Mouse (Mus musculus) cerebellum, adult 8-10 months (tissue): ENCODE results near the gene Crybg3.

ENCODE experiments used
- DNase-seq: peaks from one replicate; pipeline ENCODE4 v3.0.0; 2022

Gene Crybg3

GRCm38 (mm10) chr16:59573961-59574360, 26.8 kb downstream of the Crybg3 start:
- DNase-seq = no peak

DNA sequence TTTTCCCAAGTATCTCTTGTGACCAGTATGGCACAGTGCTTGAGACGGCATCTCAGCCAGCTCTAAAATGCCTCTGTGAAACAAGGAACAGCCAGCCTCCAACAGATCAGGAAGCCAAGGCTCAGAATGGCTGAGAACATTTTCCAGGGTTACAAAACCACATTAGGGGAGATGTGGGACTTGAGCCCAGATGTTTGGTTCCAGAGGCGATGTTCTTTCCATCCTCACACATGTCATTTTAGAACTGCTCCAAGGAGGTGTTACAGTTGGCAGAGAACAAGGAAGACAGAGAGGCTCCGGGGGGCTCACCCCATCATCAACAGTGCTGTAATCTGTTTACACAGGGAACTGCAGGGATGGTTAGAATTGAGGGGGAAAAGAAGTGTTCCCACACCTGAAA, 28.1 kb downstream of the Crybg3 start:
- no peak for DNase-seq

GRCm38 (mm10) chr16:59570807-59571206, 30.0 kb downstream of the Crybg3 start:
- DNase-seq = no peak

DNA sequence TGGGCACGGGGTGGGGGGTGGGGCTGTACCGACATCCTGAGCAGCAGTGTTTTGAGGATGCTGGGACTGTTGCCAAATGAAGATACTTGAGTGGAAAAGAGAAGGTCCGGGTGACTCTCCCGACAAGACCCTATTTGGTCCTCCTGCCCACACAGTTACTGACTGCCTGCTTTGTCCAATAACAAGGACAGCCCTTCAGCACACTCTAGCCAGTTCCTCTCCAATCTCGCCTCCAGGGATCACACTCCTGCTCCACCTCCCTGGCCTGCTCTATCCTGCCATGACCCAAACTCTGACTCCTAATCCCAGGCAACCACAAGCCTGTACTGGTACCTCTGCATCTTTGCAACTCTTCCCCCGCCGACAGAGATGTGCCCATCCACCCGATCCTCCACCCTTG, 30.9 kb downstream of the Crybg3 start:
- DNase-seq = no peak

- DNase-seq = no peak
These were observed 32.9 kb downstream of the Crybg3 start for GRCm38 (mm10) chr16:59567721-59568381.

DNA sequence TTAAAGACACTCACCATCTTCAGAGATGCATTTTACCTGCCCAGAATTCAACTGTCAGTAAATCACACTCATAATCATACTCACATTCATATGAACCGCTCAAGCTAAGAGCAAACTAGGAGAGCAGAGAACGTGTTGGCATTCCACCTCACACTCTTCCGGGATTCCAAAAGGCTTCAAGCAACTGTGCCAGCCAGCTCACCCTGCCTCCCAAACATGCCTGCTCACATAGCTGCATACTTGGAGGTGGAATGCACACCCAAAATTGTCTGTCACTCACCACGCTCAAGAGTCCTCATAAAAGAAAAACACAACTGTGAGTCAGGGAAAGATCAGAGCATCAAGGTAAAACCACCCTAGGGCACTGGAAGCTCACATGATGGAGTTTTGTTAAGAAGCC, 34.3 kb downstream of the Crybg3 start:
- DNase-seq = no peak

- DNase-seq = no peak
These were observed 35.1 kb downstream of the Crybg3 start for GRCm38 (mm10) chr16:59565631-59566030.

DNA sequence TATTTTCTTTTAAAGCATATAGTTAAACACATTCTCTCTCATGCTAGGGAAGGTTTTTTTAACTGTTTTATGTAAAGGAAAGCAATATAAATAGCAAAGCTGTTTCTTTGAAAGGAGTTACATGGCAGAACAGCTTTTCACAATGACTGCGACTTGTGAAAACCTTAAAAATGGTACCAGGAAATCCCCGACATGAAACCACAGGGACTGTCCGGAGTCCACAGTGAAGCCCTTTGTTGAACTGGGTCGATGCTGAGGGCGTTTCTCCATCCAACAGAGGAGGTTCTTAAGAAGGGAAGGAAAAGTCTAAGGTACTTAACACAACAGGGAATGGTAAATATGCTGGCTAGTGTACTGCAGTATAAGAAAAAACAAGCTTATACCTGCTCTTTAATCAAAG, 36.8 kb downstream of the Crybg3 start:
- DNase-seq = no peak

- DNase-seq = no peak
These were observed 41.2 kb downstream of the Crybg3 start for GRCm38 (mm10) chr16:59559300-59560200.

DNA sequence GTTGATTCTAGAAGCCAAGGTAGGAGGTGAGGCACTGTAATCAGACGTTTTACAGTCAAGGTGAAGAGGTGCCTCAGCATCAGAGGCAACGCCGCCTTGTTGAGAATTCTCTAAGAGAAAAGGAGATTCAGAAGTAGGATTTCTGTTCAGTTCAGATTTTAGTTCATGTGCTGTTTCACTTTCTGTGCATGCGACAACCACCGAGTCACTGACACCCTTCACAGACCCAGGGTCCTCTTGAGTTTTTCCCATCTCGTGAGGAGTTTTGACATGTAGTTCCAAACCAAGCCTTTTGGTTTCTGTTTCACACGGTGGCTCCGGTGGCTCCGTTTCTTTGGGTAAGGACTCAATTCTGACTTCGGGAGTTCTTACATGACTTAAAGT, 41.9 kb downstream of the Crybg3 start:
- no peak for DNase-seq

- DNase-seq = no peak
These were observed 47.2 kb downstream of the Crybg3 start for GRCm38 (mm10) chr16:59553490-59554161.

GRCm38 (mm10) chr16:59551507-59551906, 49.3 kb downstream of the Crybg3 start:
- no peak for DNase-seq

DNA sequence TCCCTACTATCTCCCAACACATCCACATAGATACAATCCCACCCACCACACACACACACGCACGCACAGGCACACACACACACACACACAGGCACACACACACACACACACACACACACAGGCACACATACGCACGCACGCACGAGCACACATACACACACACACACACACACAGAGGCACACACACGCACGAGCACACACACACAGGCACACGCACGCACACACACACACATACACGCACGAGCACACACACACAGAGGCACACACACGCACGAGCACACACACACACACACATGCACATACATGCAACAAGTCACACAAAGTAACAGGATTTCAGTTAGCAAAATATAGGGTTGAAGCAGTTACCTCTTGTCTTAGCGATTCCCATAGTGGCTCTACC, 51.1 kb downstream of the Crybg3 start:
- no peak for DNase-seq

DNA sequence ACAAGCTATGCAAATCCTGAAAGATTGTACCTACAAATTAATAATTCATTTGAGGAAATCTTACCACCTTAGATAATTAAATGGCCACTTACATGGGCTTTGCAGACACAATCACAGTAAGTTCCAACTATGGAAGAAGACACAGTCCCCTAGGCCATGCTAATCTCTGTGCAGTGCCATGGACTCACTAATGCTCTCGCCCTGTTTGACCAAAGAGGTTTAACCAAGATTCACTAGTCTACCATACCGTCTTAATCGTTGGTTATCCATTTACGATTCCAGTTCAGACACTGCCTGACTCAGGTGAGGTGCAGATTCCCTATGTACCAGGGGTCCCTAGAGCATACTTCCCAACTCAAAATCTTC, 52.2 kb downstream of the Crybg3 start:
- no peak for DNase-seq

DNA sequence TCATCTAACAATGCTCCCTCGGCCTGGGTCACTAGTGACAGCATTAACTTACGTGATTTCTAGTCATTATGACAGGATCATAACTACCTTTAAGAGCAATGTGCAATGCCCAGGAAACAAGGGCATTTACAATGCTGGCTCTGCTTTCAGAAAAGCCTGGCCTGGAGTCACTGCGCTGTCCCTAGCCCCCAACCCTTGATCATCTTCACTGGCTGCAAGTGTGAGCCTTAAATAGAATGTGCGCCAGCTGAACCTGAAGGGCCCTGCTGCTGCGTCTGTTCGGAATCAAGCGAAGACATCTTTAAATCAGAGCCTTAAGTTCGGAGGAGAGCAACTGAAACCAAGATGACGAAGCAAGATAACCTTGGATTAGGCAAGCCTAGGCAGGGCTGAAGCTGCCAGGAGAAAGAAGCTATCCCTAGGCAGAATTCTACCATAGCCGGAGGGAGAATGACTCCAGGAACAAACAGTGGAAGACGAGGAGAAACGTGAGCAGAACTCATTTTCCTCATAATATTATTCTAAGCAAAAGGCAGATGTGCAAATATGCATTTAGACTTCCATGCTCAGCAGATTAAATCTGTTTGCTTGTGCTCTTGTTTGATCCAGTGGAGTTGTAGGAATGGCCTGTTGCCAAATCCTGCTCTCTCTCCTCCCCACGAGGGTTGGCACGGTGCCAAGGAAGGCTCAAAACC, 52.7 kb downstream of the Crybg3 start:
- DNase-seq = peak; percentile 3

DNA sequence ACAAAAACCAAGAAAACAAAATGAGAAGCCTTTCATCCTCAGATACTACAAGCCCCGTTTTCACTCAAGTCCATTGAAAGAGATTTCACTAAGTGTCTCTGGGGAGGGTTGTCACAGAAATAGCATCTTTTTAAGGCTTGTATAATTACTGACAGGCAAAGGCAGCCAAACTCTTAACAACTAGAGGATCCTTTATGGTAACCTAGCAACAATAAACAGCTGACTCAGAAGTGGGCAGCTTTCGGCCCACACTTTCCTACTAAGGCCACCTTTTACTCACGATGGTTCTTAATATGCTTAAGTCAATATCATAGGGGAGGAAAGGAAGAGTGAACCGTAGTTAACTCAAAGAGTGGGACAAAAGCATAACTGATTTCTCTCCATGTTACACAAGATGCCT, 53.3 kb downstream of the Crybg3 start:
- no peak for DNase-seq

DNA sequence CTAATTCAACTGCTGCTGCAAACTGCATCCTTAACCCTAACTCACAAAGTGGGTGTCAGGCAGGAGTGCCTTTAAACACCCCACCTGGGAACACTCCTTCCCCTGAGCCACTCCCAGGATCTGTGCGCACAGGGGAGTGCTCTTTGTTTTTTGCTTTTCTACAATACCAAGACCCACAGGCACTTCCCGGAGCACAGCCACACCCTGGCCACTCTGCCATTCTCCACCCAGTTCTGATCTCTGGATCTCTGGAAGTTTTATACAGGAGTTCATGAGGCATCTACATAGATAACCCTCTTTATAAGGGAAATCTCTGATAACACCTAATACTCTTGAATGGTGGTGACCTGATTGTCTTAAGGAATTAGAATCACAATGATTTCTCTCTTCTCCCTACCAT, 55.4 kb downstream of the Crybg3 start:
- DNase-seq = no peak

- no peak for DNase-seq
These were observed 59.4 kb downstream of the Crybg3 start for GRCm38 (mm10) chr16:59541382-59541781.

- DNase-seq = no peak
These were observed 59.8 kb downstream of the Crybg3 start for GRCm38 (mm10) chr16:59540944-59541343.

DNA sequence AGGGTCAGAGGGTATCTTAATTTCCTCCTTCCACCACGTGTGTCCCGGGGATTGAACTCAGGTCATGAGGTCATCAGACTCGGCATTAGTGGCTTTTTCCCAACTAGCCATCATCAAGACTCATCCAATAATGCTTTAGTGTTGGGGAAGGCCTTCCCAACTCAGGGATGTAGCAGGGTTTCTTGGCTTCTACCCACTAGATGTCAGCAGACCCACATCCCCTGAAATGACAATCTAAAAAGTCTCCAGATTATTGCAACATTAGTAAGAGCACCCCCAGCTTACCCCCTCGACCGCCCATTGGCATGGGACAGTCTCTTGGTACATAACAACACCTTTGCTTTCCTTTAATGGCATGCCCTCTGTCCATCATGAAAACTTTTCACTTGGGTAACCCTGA, 65.1 kb downstream of the Crybg3 start:
- DNase-seq = no peak

DNA sequence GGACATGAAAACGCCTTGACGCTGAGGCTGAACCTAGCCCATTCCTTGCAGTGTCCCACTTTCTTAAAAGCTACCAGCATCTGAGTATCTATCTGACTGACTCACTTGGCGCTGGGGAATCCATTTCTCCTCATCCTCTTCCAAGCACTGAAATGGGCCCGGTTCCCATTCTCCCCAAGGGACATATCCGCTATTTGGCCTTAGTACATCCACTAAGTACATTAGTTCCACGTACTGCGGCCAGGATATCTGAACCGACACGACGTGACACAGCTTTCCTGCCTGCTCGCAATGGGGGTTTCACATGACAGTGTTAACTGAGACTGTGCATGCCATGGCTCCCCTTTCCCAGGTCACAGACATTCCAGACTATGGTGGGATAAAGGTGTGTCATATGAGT, 66.4 kb downstream of the Crybg3 start:
- DNase-seq = no peak

DNA sequence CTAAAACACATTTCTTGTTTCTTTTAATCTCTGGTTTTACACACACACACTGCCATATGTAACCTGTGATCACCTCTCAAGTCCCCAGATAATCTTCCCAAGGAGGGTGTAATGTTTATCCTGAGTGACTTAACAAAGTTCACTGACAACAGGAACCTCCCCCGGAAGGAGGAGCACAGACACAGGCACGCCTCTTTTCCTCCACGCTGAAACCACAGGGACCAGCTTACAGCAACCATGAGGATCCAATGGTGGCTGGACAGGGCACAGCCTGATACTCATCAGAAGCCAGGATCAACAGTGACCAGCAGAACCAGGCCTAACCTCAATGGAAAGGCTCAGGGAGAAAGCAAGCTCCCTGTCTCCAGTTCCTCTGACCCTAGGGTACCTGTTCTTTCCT, 68.2 kb downstream of the Crybg3 start:
- DNase-seq = no peak

GRCm38 (mm10) chr16:59531243-59531642, 69.5 kb downstream of the Crybg3 start:
- DNase-seq = no peak
